Mouse (Mus musculus): Measurements from ENCODE around the gene Matn3. TPM values are rescaled to one million over a fixed set of nuclear protein-coding genes. Genes with fewer than 3 reads are reported as not detected.

Matn3 gene
- polyA plus RNA-seq, 1 experiment from 2014 or later: not detected

- Histone ChIP-seq H3K36me3 (replicated peaks; ENCODE audit: insufficient read depth, low read length) (peaks cover 5% of the 10 kb centered on the region), H3K27ac (ENCODE audit: low read depth) (peak within 1 kb of the TSS; percentile 100), H3K4me1 (ENCODE audit: insufficient read depth) (peaks cover 11% of the 10 kb centered on the region), H3K27me3 (ENCODE audit: insufficient read depth, low read length) (no peaks in the 10 kb centered on the region), H3K9ac (replicated peaks) (peak within 1 kb of the TSS; percentile 95), H3K4me3 (ENCODE audit: low read depth, low read length) (peak within 1 kb of the TSS; percentile 94), H3K4me2 (ENCODE audit: low read depth, low read length) (peak within 1 kb of the TSS; percentile 77), H3K9me3 (ENCODE audit: low read length) (no peaks in the 10 kb centered on the region)
- DNase-seq: peak; percentile 96
- peak; percentile 96 for ATAC-seq
- TF ChIP-seq EP300 (IDR thresholded peaks at IDR 0.05; ENCODE audit: low read depth) (peak; percentile 69; the same call in 1 of the 2 replicates), CTCF (IDR thresholded peaks at IDR 0.05; ENCODE audit: low read depth) (0 out of 2 replicates have a peak, but pooled peaks have one; percentile 4)
- WGBS (ENCODE audit: insufficient replicate concordance): under 1% methylated on average over 73 of the region's 73 CpGs
Measured at GRCm38 (mm10) chr12:8921394-8922368, 26.0 kb upstream of the Matn3 start, which contains the start of gene Laptm4a. Gene Laptm4a (plus strand): TSS chr12:8921664.

GRCm38 (mm10) chr12:8922369-8923124, 25.2 kb upstream of the Matn3 start:
- 1% methylated on average over 30 of the region's 30 CpGs for WGBS (ENCODE audit: insufficient replicate concordance)

GRCm38 (mm10) chr12:8923125-8923410, 24.7 kb upstream of the Matn3 start:
- H3K27me3 ChIP-seq (ENCODE audit: insufficient read depth, low read length): no peaks in the 10 kb centered on the region
- H3K27ac ChIP-seq (ENCODE audit: low read depth): peak overlapping the region; percentile 100
- H3K4me2 ChIP-seq (ENCODE audit: low read depth, low read length): peak overlapping the region; percentile 77
- TF ChIP-seq EP300 (IDR thresholded peaks at IDR 0.05; ENCODE audit: low read depth) (peak; percentile 88), CTCF (IDR thresholded peaks at IDR 0.05; ENCODE audit: low read depth) (no peak)
- H3K9me3 ChIP-seq (ENCODE audit: low read length): no peaks in the 10 kb centered on the region
- peak overlapping the region; percentile 95 for H3K9ac ChIP-seq (replicated peaks)
- H3K4me3 ChIP-seq (ENCODE audit: low read depth, low read length): peak overlapping the region; percentile 94
- 0 out of 2 replicates have a peak, but pooled peaks have one; percentile 0 for ATAC-seq
- peaks cover 7% of the 10 kb centered on the region for H3K36me3 ChIP-seq (replicated peaks; ENCODE audit: insufficient read depth, low read length)
- H3K4me1 ChIP-seq (ENCODE audit: insufficient read depth): peaks cover 16% of the 10 kb centered on the region
- peak; percentile 40 for DNase-seq
- WGBS (ENCODE audit: insufficient replicate concordance): 19% methylated on average over 5 of the region's 5 CpGs

More at GRCm38 (mm10) chr12:8922369-8923124, 25.2 kb upstream of the Matn3 start:
- Histone ChIP-seq H3K27me3 (ENCODE audit: insufficient read depth, low read length) (no peaks in the 10 kb centered on the region), H3K4me3 (ENCODE audit: low read depth, low read length) (peak overlapping the region; percentile 94), H3K27ac (ENCODE audit: low read depth) (peak overlapping the region; percentile 100), H3K4me2 (ENCODE audit: low read depth, low read length) (peak overlapping the region; percentile 77), H3K9ac (replicated peaks) (peak overlapping the region; percentile 95), H3K36me3 (replicated peaks; ENCODE audit: insufficient read depth, low read length) (peaks cover 7% of the 10 kb centered on the region), H3K4me1 (ENCODE audit: insufficient read depth) (peaks cover 16% of the 10 kb centered on the region), H3K9me3 (ENCODE audit: low read length) (no peaks in the 10 kb centered on the region)
- TF ChIP-seq EP300 (IDR thresholded peaks at IDR 0.05; ENCODE audit: low read depth): no peak
- no peak for TF ChIP-seq CTCF (IDR thresholded peaks at IDR 0.05; ENCODE audit: low read depth)
- DNase-seq (no peak), ATAC-seq (no peak)

- H3K27ac ChIP-seq (ENCODE audit: low read depth): peak overlapping the region; percentile 100
- no peaks in the 10 kb centered on the region for H3K9me3 ChIP-seq (ENCODE audit: low read length)
- no peak for ATAC-seq
- peak overlapping the region; percentile 94 for H3K4me3 ChIP-seq (ENCODE audit: low read depth, low read length)
- peaks cover 16% of the 10 kb centered on the region for H3K4me1 ChIP-seq (ENCODE audit: insufficient read depth)
- no peak for DNase-seq
- no peak for TF ChIP-seq EP300 (IDR thresholded peaks at IDR 0.05; ENCODE audit: low read depth)
- peak; percentile 28; the same call in 1 of the 2 replicates for TF ChIP-seq CTCF (IDR thresholded peaks at IDR 0.05; ENCODE audit: low read depth)
- peak overlapping the region; percentile 77 for H3K4me2 ChIP-seq (ENCODE audit: low read depth, low read length)
- H3K27me3 ChIP-seq (ENCODE audit: insufficient read depth, low read length): no peaks in the 10 kb centered on the region
- peaks cover 7% of the 10 kb centered on the region for H3K36me3 ChIP-seq (replicated peaks; ENCODE audit: insufficient read depth, low read length)
- 51% methylated on average over 2 of the region's 2 CpGs for WGBS (ENCODE audit: insufficient replicate concordance)
- peak overlapping the region; percentile 95 for H3K9ac ChIP-seq (replicated peaks)
Measured at GRCm38 (mm10) chr12:8923603-8924002, 24.1 kb upstream of the Matn3 start.

- no peaks in the 10 kb centered on the region for H3K9me3 ChIP-seq (ENCODE audit: low read length)
- 0 out of 2 replicates have a peak overlapping the region, but pooled peaks have one; percentile 13 for H3K27ac ChIP-seq (ENCODE audit: low read depth)
- DNase-seq (no peak), ATAC-seq (peak; percentile 44)
- no peak overlapping the region for H3K9ac ChIP-seq (replicated peaks)
- no peaks in the 10 kb centered on the region for H3K27me3 ChIP-seq (ENCODE audit: insufficient read depth, low read length)
- H3K4me1 ChIP-seq (ENCODE audit: insufficient read depth): peaks cover 12% of the 10 kb centered on the region
- TF ChIP-seq EP300 (IDR thresholded peaks at IDR 0.05; ENCODE audit: low read depth): no peak
- no peak for TF ChIP-seq CTCF (IDR thresholded peaks at IDR 0.05; ENCODE audit: low read depth)
- WGBS (ENCODE audit: insufficient replicate concordance): 69% methylated on average over 3 of the region's 3 CpGs
- H3K4me3 ChIP-seq (ENCODE audit: low read depth, low read length): no peak overlapping the region
- H3K4me2 ChIP-seq (ENCODE audit: low read depth, low read length): no peak overlapping the region; the same call in 1 of the 2 replicates
- H3K36me3 ChIP-seq (replicated peaks; ENCODE audit: insufficient read depth, low read length): peaks cover 7% of the 10 kb centered on the region
Measured at GRCm38 (mm10) chr12:8927652-8928051, 20.1 kb upstream of the Matn3 start.
